Mouse (Mus musculus): ENCODE results near the gene Psma6.

- TF ChIP-seq CTCF (IDR thresholded peaks at IDR 0.05; ENCODE audit: low read depth) (no peak), EP300 (optimal IDR thresholded peaks at IDR 0.05) (no peak)
Measured at GRCm38 (mm10) chr12:55435080-55435479, 51.1 kb downstream of the Psma6 start.

Data from stomach, postnatal 0 days (tissue).